Mouse (Mus musculus) embryonic facial prominence, embryonic 10.5 days (tissue): Measurements from ENCODE around the gene Rxrg. TPM values are rescaled to one million over a fixed set of nuclear protein-coding genes. Genes with fewer than 3 reads are reported as not detected.

Experiments
- polyA plus RNA-seq: library from polyadenylated mRNA; unstranded; fragments of >200 nt; fragmentation: Nextera tagmentation; extraction: Ambion mirVana; gene quantifications from 2 replicates; pipeline ENCODE4 v1.2.1, GENCODE M21; 2016

Rxrg gene
- polyA plus RNA-seq, 1 experiment from 2014 or later: 3.6 TPM

Other genes with a start within 250 kb of the Rxrg start
- 53.7 and 56.9 TPM in 2 replicates for gene Aldh9a1, start 248.4 kb upstream of the Rxrg start, polyA plus RNA-seq
- gene Mgst3, start 204.5 kb upstream of the Rxrg start, polyA plus RNA-seq: 52.1 and 53.1 TPM in 2 replicates
- gene Lrrc52, start 131.6 kb upstream of the Rxrg start, polyA plus RNA-seq: not detected in 2 replicates
- 2.6 and 4.9 TPM in 2 replicates for gene Lmx1a, start 90.9 kb downstream of the Rxrg start, polyA plus RNA-seq